Mouse (Mus musculus) testis, adult 2 months (tissue): ENCODE measurements around the gene Gpr157. TPM values are rescaled to one million over a fixed set of nuclear protein-coding genes. Genes with fewer than 3 reads are reported as not detected.

ENCODE experiments used
- H3K27ac ChIP-seq: fragments of 200-500 bp; 2 replicates; pipeline ENCODE4 v1.5.1; 2012; ENCODE audit warnings: low read depth, low read length; ENCODE audit not compliant: control insufficient read depth, insufficient read depth
- H3K27me3 ChIP-seq: fragments of 200-500 bp; 2 replicates; pipeline ENCODE4 v1.6.1; 2012; ENCODE audit warnings: mild to moderate bottlenecking, low read length, moderate library complexity; ENCODE audit not compliant: control insufficient read depth, insufficient read depth
- H3K36me3 ChIP-seq: fragments of 200-500 bp; 2 replicates; pipeline ENCODE4 v1.6.1; 2012; ENCODE audit warnings: mild to moderate bottlenecking, low read length; ENCODE audit not compliant: control insufficient read depth, insufficient read depth
- H3K4me1 ChIP-seq: fragments of 200-500 bp; 2 replicates; pipeline ENCODE4 v1.6.1; 2012; ENCODE audit warnings: low read length; ENCODE audit not compliant: control insufficient read depth, insufficient read depth
- H3K4me3 ChIP-seq: fragments of 200-500 bp; 2 replicates; pipeline ENCODE4 v1.5.1; 2012; ENCODE audit warnings: low read depth, mild to moderate bottlenecking, low read length, moderate library complexity, mixed read lengths; ENCODE audit not compliant: control insufficient read depth
- CTCF ChIP-seq: fragments of 200-500 bp; IDR thresholded peaks from 2 replicates; pipeline ENCODE4 v1.5.1; 2012; ENCODE audit warnings: low read depth, mild to moderate bottlenecking, inconsistent platforms, low read length, moderate library complexity; ENCODE audit not compliant: control insufficient read depth, insufficient read depth, insufficient replicate concordance
- POLR2A ChIP-seq: fragments of 200-500 bp; IDR thresholded peaks from 2 replicates; pipeline ENCODE4 v1.6.1; 2012; ENCODE audit warnings: low read depth, mild to moderate bottlenecking, inconsistent platforms, low read length, moderate library complexity; ENCODE audit not compliant: control insufficient read depth
- polyA plus RNA-seq: library from polyadenylated mRNA; depleted of rRNA; stranded (reverse); fragments of >200 nt; gene quantifications from 2 replicates; pipeline ENCODE4 v1.2.3, GENCODE M21; 2012

The Gpr157 gene
- polyA plus RNA-seq, 1 experiment = 0.96 TPM

GRCm38 (mm10) chr4:150136693-150137092 is 49.5 kb downstream of the Gpr157 start:
- TF ChIP-seq CTCF (peak; percentile 95), POLR2A (no peak)
- peaks cover 7% of the 10 kb centered on the region for H3K4me1 ChIP-seq
- H3K36me3 ChIP-seq = no peaks in the 10 kb centered on the region; the same call in 1 of the 2 replicates
- H3K4me3 ChIP-seq = no peak overlapping the region
- H3K27ac ChIP-seq = no peak overlapping the region
- no peaks in the 10 kb centered on the region for H3K27me3 ChIP-seq

GRCm38 (mm10) chr4:150137368-150138083 is 50.4 kb downstream of the Gpr157 start:
- Histone ChIP-seq H3K27ac (no peak overlapping the region), H3K27me3 (no peaks in the 10 kb centered on the region), H3K4me3 (no peak overlapping the region; the same call in 1 of the 2 replicates), H3K4me1 (peaks cover 6% of the 10 kb centered on the region), H3K36me3 (peaks cover 2% of the 10 kb centered on the region)
- TF ChIP-seq CTCF = no peak
- no peak for TF ChIP-seq POLR2A

GRCm38 (mm10) chr4:150138084-150138543 is 50.9 kb downstream of the Gpr157 start:
- no peak overlapping the region; the same call in 1 of the 2 replicates for H3K4me3 ChIP-seq
- TF ChIP-seq CTCF (no peak), POLR2A (no peak; the same call in 1 of the 2 replicates)
- no peaks in the 10 kb centered on the region for H3K27me3 ChIP-seq
- peaks cover 3% of the 10 kb centered on the region for H3K4me1 ChIP-seq
- peaks cover 2% of the 10 kb centered on the region for H3K36me3 ChIP-seq
- no peak overlapping the region for H3K27ac ChIP-seq

GRCm38 (mm10) chr4:150139090-150139489 is 51.9 kb downstream of the Gpr157 start:
- H3K27ac ChIP-seq = no peak overlapping the region
- peaks cover 2% of the 10 kb centered on the region for H3K36me3 ChIP-seq
- peaks cover 3% of the 10 kb centered on the region for H3K4me1 ChIP-seq
- TF ChIP-seq CTCF = no peak
- H3K4me3 ChIP-seq = no peak overlapping the region
- no peaks in the 10 kb centered on the region for H3K27me3 ChIP-seq

DNA sequence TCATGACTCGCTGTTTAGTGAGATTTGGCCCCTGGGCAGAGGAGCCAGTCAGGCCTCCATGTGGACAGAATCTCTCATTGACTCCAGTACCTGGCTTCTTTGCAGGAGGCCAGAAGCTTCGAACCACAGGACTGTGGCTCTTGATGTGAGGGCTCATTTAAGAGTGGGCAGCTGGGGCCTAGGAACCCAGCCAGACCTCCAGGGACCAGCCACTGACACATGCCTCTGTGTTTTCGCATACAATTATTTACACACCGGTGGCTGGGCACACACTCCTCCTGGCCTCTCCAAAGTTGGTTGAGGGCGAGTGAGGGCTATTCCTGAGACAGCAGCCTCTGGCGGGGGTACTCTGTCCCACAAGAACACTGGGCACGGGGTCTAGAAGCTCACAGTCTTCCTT is 53.2 kb downstream of the Gpr157 start:
- no peak for TF ChIP-seq POLR2A
- no peak for TF ChIP-seq CTCF
- Histone ChIP-seq H3K27me3 (no peaks in the 10 kb centered on the region), H3K27ac (no peak overlapping the region), H3K4me3 (no peak overlapping the region), H3K4me1 (peaks cover 3% of the 10 kb centered on the region), H3K36me3 (peaks cover 2% of the 10 kb centered on the region)

GRCm38 (mm10) chr4:150144242-150144641 is 57.1 kb downstream of the Gpr157 start:
- Histone ChIP-seq H3K4me3 (peak overlapping the region; percentile 39), H3K36me3 (peaks cover 2% of the 10 kb centered on the region; the same call in 1 of the 2 replicates), H3K27me3 (no peaks in the 10 kb centered on the region), H3K27ac (no peak overlapping the region), H3K4me1 (0 out of 2 replicates have a peak, but pooled peaks cover 4% of the 10 kb centered on the region)
- TF ChIP-seq CTCF = no peak
- TF ChIP-seq POLR2A = no peak

- H3K36me3 ChIP-seq = peaks cover 2% of the 10 kb centered on the region; the same call in 1 of the 2 replicates
- 0 out of 2 replicates have a peak, but pooled peaks cover 4% of the 10 kb centered on the region for H3K4me1 ChIP-seq
- no peaks in the 10 kb centered on the region for H3K27me3 ChIP-seq
- H3K4me3 ChIP-seq = no peak overlapping the region
- H3K27ac ChIP-seq = no peak overlapping the region
- TF ChIP-seq CTCF (no peak), POLR2A (no peak)
Observed at GRCm38 (mm10) chr4:150146286-150146685, 59.1 kb downstream of the Gpr157 start.
